Mouse (Mus musculus): ENCODE measurements around the gene Rilpl1.

DNA sequence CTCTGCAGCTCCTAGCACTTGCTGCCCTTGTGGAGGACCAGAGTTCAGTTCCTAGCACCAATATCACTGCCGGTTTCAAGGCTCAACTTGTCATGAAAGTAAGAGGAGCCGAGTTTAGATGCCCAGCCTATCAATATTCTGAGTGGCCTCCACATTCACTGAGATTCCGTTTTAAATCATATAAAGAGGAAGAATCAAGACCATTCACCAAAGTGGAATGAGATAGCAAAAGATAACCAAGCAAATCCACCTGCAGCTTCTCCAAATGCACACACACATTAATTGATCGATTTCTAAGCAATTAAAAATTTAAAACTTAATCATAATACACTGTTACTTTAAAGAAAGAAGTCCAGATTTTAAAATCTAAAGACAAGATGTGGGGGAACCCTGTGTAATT is 49.5 kb downstream of the Rilpl1 start:
- TF ChIP-seq POLR2A (IDR thresholded peaks at IDR 0.05; ENCODE audit: insufficient read depth, low read depth, low read length) (no peak), CTCF (IDR thresholded peaks at IDR 0.05; ENCODE audit: insufficient read depth, low read depth, low read length) (no peak)

All from olfactory bulb, adult 2 months (tissue).